Mouse (Mus musculus): ENCODE measurements around the gene Gm49510. TPM values are rescaled to one million over a fixed set of nuclear protein-coding genes. Genes with fewer than 3 reads are reported as not detected.
"Not testable (repeated sequence)": the region's sequence is repeated elsewhere in the genome, so short reads cannot be mapped to it uniquely, and the experiment has no call there.

Gm49510 gene
- total RNA-seq, 2 experiments from 2014 or later, result not detected

- peak in 1 of 2 experiments; percentile 32 for DNase-seq (ENCODE audit: low spot score in 2 of 2)
Measured at GRCm38 (mm10) chr15:78877810-78878390, 21.6 kb upstream of the Gm49510 start.

DNA sequence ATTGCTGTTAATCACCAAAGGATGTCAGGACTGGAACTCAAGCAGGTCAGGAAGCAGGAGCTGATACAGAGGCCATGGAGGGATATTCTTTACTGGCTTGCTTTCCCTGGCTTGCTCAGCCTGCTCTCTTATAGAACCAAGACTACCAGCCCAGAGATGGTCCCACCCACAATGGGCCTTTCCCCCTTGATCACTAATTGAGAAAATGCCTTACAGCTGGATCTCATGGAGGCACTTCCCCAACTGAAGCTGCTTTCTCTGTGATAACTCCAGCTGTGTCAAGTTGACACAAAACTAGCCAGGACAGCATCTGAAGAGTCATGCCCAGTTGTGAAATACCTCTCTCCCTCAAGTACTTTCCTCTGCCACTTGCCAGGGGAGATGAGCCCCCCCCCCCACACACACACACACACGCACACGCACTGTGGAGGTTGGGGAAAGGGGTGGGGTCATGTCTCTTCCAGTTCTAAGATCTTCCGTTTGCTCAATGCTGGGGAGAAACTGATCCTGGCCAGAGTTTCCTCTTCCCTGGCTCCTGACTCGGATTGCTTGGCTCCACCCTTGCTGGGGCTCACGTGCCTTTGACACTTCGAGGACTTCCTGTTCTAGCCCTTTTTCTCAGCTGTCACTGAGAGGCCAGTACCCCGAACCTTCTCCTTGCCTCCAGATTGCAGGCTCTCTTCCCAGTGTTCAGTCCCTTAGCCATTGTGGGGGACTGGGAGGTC is 20.5 kb upstream of the Gm49510 start:
- DNase-seq (ENCODE audit: low spot score in 2 of 2), result not testable (repeated sequence)

DNA sequence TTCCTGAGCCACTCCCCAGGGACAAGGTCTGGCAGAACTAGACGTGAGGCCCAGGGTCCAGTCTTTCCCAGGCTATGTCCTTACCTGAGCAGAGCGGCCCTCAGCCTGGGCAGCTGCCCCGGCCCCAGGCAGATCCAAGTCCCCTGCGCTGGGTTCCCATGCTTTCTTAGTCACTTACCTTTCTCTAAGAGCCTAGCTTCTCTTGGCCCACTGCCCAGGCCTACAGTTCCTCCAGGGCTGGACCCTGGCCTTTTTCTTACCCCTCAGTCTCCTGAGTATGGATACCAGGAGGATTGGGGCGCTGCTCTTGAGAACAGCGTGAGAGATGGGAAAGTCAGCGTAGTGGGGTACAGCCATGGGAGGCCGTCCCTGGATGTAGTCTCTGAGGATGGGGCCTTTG is 19.0 kb upstream of the Gm49510 start:
- DNase-seq (ENCODE audit: low spot score in 2 of 2), result no peak

- no peak for DNase-seq (ENCODE audit: low spot score in 2 of 2)
Measured at GRCm38 (mm10) chr15:78881828-78882227, 17.6 kb upstream of the Gm49510 start.

DNA sequence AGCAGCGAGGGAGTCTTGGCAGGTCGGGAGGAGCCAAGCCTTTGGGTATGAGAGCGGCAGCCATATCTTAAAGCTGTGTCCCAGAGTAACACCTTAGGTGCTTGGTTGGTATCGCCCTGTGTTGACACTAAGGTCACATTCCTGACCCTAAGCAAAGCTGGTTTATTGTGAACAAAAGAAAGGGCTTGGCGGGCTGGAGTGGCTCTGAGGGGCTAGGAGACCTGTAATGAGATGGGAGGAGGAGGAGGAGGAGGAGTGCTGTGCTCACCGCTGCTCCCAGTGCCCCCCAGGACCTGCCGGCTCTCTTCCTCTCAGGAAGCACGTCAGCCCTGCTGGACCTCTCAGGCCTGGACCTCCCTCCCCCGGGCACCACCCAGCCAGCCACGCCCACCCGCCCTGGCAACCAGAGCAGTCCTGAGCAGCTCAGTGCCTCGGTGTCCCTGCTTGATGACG is 10.0 kb upstream of the Gm49510 start:
- no peak for DNase-seq (ENCODE audit: low spot score in 2 of 2)

- no peak for DNase-seq (ENCODE audit: low spot score in 2 of 2)
Measured at GRCm38 (mm10) chr15:78892440-78892839, 7.0 kb upstream of the Gm49510 start.

- DNase-seq (ENCODE audit: low spot score in 2 of 2), result no peak
Measured at GRCm38 (mm10) chr15:78894726-78895125, 4.7 kb upstream of the Gm49510 start.

GRCm38 (mm10) chr15:78895741-78896140 is 3.7 kb upstream of the Gm49510 start:
- no peak for DNase-seq (ENCODE audit: low spot score in 2 of 2)

DNA sequence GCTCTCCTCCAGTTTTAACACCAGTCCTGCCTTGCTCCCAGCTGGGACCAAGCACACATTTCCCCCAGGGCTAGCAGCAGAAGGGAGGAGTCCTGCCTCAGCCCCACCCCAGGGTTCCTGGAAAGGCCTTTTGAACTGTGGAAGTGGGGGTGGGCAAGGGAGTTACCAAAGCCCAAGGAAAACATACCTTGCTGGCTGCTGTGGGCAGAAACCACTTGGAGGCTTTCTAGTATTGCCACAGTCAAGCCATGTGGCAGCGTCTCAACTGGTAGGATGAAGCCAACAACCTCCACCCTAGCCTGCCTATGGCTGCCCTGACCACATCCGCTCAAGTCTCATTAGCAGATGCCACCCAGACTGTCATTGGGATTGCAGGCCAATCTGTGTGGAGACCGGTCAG is 3.3 kb upstream of the Gm49510 start:
- no peak for DNase-seq (ENCODE audit: low spot score in 2 of 2)

DNA sequence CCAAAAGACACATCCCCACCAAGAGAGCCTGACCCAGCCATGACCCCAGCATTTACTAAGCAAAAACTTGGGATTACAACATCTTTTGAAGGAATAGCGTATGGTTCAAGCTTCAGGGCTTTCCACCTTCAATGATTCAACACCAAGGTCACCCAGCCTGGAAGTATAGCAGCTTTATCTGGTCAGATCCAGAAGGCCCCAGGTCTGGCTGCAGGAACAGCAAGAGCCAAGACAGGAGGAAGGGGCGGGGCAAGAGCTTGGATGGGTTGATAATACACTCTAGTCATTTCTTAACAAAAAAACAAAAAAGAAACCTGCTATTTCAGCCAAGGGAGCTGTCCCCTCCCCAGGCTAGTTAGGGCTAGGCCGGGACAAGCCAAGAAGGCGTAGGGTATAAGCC is 2.0 kb upstream of the Gm49510 start:
- no peak for DNase-seq (ENCODE audit: low spot score in 2 of 2)

DNA sequence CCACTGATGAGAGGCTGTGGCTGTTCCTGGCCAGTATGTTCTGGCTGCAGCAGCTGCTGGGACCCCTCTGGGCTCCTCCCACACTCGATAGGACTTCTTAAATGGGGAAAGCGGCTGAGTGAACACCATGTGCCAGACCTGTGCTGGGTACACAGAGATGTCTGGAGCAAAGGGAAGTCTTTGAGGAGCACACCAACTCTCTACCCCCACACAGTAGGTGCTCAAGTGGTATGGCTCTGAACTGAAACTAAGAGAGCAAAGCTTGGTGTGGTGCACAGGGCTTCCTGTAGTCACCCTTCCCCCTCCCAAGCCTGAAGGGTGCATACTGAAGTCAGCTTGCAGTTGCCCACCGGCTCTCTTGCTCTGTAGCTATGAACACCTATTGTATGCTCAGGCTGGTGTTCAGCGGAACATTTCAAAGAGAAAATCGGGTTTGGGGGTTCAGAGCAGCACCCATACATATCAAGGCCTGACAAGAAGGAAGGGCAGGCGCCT is 913 bp upstream of the Gm49510 start:
- no peak for DNase-seq (ENCODE audit: low spot score in 2 of 2)

DNA sequence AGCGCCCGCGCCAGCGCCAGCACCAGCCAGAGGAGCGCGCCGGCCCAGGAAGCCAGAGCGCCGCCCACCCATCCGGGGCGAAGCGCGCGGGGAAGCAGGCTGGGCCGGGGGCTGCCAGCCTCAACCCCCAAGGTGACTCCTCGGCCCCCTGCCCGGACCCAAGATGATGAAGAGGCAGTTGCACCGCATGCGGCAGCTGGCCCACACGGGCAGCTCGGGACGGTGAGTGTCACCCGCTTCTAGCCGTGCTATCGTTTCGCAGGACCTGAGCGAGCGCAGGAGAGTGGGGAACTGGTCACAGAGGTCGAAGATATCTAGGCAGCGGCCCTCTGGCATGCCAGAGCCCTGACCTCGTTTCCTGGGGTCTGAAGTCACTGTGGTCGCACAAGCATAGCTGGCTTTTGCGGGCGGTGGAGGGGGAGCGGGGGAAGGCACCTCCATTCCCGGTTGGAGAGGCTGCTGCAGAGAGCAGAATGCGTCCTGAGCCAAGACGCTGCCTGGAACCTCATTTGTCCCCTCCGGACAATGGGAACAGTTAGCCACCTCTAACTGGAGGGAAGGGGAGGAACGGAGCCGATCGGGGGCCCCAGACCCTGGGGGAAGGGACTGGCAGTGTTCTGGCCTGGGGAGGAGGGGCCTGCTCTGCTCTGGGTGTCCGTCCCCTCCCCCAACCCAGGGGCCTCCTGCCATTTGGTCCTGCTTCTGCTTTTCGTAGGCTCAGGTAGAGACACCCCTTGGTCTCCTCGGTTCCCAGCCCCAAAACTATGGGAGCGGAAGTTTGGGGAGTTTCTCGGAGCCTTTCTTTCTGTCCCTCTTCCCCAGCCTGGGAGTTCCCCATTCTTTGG is 495 bp downstream of the Gm49510 start, which contains the start of gene Sh3bp1:
Gene Sh3bp1 (plus strand): TSS at position 29 of the 845 bp plus-strand sequence.
- DNase-seq (ENCODE audit: low spot score in 2 of 2), result peak; percentile 65 to 77

DNA sequence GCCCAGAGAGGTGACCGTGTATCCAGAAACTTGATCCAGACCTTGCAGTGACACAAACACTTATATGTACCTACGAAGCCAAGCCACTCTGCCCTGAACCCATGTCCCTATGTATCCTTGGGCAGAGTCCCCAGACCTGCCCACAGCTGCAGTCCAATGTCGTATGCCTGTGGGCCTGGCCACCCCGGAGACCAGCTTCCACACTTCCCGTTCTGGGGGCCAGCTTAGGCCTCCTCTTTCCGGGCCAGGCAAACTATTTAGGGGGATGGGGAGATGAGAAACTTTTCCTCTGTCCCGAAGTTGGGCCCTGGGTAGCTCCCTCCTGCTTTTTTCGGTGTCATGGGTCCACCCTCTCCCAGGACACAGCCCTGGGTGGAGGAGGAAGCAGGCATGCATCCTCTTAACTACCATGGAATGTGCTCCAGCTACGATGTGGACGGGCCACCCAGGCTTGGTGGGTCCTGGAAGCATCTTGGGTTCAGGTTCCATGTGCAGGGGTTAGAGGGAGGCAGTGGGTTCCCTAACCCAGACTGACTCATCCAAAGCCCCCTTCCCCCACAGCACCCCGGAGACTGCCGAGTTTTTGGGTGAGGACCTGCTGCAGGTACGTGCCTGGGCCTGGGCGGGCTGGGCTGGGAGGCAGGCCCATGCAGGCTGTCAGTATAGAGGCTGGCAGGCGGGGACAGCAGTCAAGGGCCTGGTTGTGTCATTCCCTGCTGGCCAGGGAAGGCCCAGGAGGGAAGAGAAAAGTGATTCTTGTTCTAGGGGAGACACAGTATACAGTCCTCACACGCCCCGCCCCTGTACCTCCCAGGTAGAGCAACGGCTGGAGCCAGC is 1.3 kb downstream of the Gm49510 start:
- DNase-seq (ENCODE audit: low spot score in 2 of 2), result no peak

- no peak for DNase-seq (ENCODE audit: low spot score in 2 of 2)
Measured at GRCm38 (mm10) chr15:78901422-78901789, 1.9 kb downstream of the Gm49510 start.

- peak; percentile 72 to 79 for DNase-seq (ENCODE audit: low spot score in 2 of 2)
Measured at GRCm38 (mm10) chr15:78903243-78903642, 3.8 kb downstream of the Gm49510 start.

DNA sequence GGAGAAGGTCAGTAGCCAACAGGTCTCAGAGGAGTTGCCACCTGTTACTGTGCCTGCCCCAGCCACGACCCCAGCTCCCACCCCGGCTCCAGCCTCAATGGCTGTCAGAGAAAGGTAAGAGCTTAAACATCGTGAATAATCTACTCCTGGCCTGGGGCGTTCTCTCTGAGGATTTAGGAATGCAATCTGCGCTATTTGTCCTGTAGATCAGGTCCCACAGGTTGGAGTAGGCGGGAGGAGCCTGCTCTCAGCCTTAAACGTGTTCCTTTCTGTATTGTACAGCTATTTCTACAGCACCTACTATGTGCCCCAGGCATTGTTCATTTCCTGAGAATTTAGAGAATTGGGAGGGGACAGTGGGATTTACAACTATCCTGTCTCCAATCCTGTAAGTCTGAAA is 8.9 kb downstream of the Gm49510 start:
- DNase-seq (ENCODE audit: low spot score in 2 of 2), result no peak

DNA sequence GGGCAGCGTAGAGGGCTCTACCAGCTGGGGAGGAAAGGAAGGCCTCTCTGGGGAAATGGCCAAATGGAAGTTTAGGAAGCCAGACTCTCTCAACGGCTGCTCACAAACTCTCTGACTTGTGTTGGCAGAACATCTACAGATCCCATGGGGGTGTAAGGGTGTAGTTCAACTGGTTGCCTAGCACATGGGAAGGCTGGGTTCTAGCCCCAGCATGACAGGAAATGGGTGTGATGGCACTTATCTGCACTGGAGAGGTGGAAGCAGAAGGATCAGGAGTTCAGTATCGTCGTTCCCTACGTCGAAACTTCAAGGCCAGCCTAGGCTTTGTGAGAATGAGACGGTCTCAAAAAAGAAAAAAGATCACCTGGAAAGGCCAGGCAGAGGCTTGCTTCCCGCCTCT is 9.5 kb downstream of the Gm49510 start:
- no peak for DNase-seq (ENCODE audit: low spot score in 2 of 2)

DNA sequence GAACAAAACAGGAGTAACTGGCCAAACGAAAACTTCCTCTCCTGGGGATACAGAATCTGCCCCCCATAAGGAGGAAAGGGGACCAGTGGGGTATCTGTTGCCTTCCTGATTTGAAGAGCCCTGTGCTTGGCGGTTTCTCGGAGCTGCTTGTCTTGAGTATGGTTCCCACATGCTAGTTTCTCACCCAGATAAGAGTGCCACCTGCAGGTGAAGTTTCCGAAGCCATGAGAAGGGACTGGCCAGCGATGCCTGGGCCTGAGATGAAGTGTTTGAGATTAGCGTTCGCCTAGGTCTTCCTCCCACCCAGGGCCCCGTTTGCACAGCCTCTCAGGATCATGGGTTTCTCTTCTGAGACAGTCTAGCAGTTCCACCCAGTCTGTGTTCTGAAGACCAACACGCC is 12.6 kb downstream of the Gm49510 start:
- no peak for DNase-seq (ENCODE audit: low spot score in 2 of 2)

DNA sequence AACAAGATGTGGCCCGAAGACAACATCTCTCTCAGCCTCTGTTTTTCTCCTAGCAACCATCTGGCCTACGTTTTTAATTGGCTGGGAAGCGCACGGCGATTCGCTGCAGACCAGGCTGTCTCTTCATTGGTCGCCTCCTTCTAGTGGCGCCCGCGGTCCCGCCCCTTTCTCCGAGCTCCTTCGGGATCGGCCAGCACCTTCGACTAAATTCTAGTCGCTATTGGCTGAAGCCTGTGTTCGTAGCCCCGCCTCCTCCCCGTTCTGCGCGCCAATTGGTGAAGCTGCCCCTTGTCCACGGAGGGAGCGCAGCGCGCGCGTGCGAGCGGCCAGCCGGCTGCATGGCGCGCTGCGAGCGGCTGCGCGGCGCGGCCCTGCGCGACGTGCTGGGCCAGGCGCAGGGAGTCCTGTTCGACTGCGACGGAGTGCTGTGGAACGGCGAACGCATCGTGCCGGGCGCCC is 14.2 kb downstream of the Gm49510 start, which contains the start of gene Pdxp:
Gene Pdxp (plus strand): TSS at position 288 of the 459 bp plus-strand sequence.
- DNase-seq (ENCODE audit: low spot score in 2 of 2), result peak; percentile 89 to 97

- peak in 1 of 2 experiments; percentile 48 for DNase-seq (ENCODE audit: low spot score in 2 of 2)
Measured at GRCm38 (mm10) chr15:78914091-78914822, 14.8 kb downstream of the Gm49510 start.

Measured in gastrocnemius, postnatal 4 days (tissue).